ENCODE assay signal across 8 mouse cellular contexts in genomic region chr10:8757429-8757931, GRCm38 (mm10).
DNase-seq lines count a peak whose midpoint lies in the region; ATAC-seq lines count a peak whose summit lies in the region.

No protein-coding gene starts in this region.

- H3K36me3 ChIP-seq in kidney, embryonic 14.5 days (ENCODE audit: control insufficient read depth, insufficient read depth, low read length) = peaks cover 5% of the 10 kb centered on the region; the same call in 1 of the 2 replicates
- H3K36me3 ChIP-seq in heart, embryonic 15.5 days = no peaks in the 10 kb centered on the region

- H3K9ac ChIP-seq in kidney, embryonic 14.5 days (ENCODE audit: low read depth, low read length) = no peak overlapping the region; the same call in 1 of the 2 replicates
- H3K9ac ChIP-seq in heart, embryonic 15.5 days = no peak overlapping the region

- peaks cover 18% of the 10 kb centered on the region; the same call in 1 of the 2 replicates for H3K4me1 ChIP-seq in kidney, embryonic 14.5 days (ENCODE audit: control insufficient read depth, insufficient read depth, low read length)
- H3K4me1 ChIP-seq in heart, embryonic 15.5 days (replicated peaks) = peaks cover 31% of the 10 kb centered on the region

- DNase-seq in kidney, adult 11 months = no peak
- peak; percentile 32 for DNase-seq in embryo, embryonic 10 days (ENCODE audit: low spot score)
- peak; percentile 55 for DNase-seq in lung, postnatal 10 days
- DNase-seq in right cerebral cortex, adult 18-20 months = no peak

- ATAC-seq in kidney, embryonic 14.5 days (ENCODE audit: low FRiP score, low TSS enrichment) = peak; percentile 54; the same call in 1 of the 2 replicates
- ATAC-seq in heart, embryonic 15.5 days (replicated peaks; ENCODE audit: insufficient number of reproducible peaks, insufficient read depth, low FRiP score, low read depth) = no peak; the same call in 1 of the 2 replicates
- no peak for ATAC-seq in megakaryocyte-erythroid progenitor cell, adult 5-6 weeks (replicated peaks; ENCODE audit: low FRiP score, low TSS enrichment, poor library complexity, severe bottlenecking)
- ATAC-seq in megakaryocyte progenitor cell, adult 5-6 weeks (replicated peaks; ENCODE audit: poor library complexity) = no peak

- 19% methylated on average over 21 of the region's 21 CpGs for WGBS in kidney, embryonic 14.5 days
- whole genome bisulfite sequencing in heart, embryonic 15.5 days = 54% methylated on average over 21 of the region's 21 CpGs

- H3K27ac ChIP-seq in kidney, embryonic 14.5 days (ENCODE audit: low read depth, low read length) = peak overlapping the region; percentile 80
- peak overlapping the region; percentile 73 for H3K27ac ChIP-seq in heart, embryonic 15.5 days

- H3K4me3 ChIP-seq in kidney, embryonic 14.5 days (ENCODE audit: low read length) = no peak overlapping the region
- no peak overlapping the region for H3K4me3 ChIP-seq in heart, embryonic 15.5 days

- H3K9me3 ChIP-seq in kidney, embryonic 14.5 days (ENCODE audit: control insufficient read depth, low read length) = no peaks in the 10 kb centered on the region
- no peaks in the 10 kb centered on the region for H3K9me3 ChIP-seq in heart, embryonic 15.5 days (replicated peaks)

- H3K27me3 ChIP-seq in kidney, embryonic 14.5 days (ENCODE audit: control insufficient read depth, insufficient read depth, low read length) = no peaks in the 10 kb centered on the region
- no peaks in the 10 kb centered on the region for H3K27me3 ChIP-seq in heart, embryonic 15.5 days

- peak overlapping the region; percentile 17; the same call in 1 of the 2 replicates for H3K4me2 ChIP-seq in kidney, embryonic 14.5 days (replicated peaks; ENCODE audit: low read depth, low read length)
- H3K4me2 ChIP-seq in heart, embryonic 15.5 days = peak overlapping the region; percentile 39

Comparison
In these comparisons a context has a peak if more than half of its experiments do, and no peak if none do; other contexts are left out.
1. DNase-seq: peak in embryo, embryonic 10 days (single experiment) and lung, postnatal 10 days (single experiment); none in kidney, adult 11 months (single experiment) and right cerebral cortex, adult 18-20 months (single experiment).